Mouse (Mus musculus) CH12.LX (cell line): ENCODE measurements around the gene Prr18. TPM values are rescaled to one million over a fixed set of nuclear protein-coding genes. Genes with fewer than 3 reads are reported as not detected.

Experiments
- DNase-seq: peaks from one replicate; pipeline ENCODE4 v3.0.0-alpha.2; 2013; ENCODE audit errors: extremely low read depth
- H3K27ac ChIP-seq: 2 replicates; pipeline ENCODE4 v1.5.1; 2012; ENCODE audit warnings: low read depth, mild to moderate bottlenecking, control low read depth, moderate library complexity; ENCODE audit not compliant: insufficient read depth
- H3K27me3 ChIP-seq: replicated peaks from 2 replicates; pipeline ENCODE3; 2012; ENCODE audit warnings: inconsistent platforms
- H3K36me3 ChIP-seq, 2 experiments: replicated peaks in 1 of 2; 2 replicates each; pipeline versions ENCODE3 to v1.6.1; 2012; ENCODE audit warnings: inconsistent platforms in 1 of 2, low read length in 1 of 2, mild to moderate bottlenecking in 1 of 2, mixed read lengths in 1 of 2, moderate library complexity in 1 of 2; ENCODE audit not compliant: control insufficient read depth in 1 of 2, insufficient read depth in 1 of 2
- H3K4me1 ChIP-seq, 2 experiments: 2 replicates each; pipeline ENCODE4 v1.6.1; 2012; ENCODE audit warnings: inconsistent platforms in 1 of 2, moderate library complexity in 1 of 2; ENCODE audit not compliant: insufficient read depth in 2 of 2, control insufficient read depth in 1 of 2
- H3K4me2 ChIP-seq: 2 replicates; pipeline ENCODE4 v1.6.1; 2012; ENCODE audit warnings: low read depth, mild to moderate bottlenecking, control low read depth; ENCODE audit not compliant: poor library complexity, insufficient read depth, severe bottlenecking
- H3K4me3 ChIP-seq, 3 experiments: fragments of 150-350 bp in 1 of 3; sonication (generic) in 1 of 3; replicated peaks in 1 of 3; 2 replicates each; pipeline versions ENCODE3 to v1.5.1; 2011 to 2012; ENCODE audit warnings: low read depth in 2 of 3, low read length in 2 of 3, mild to moderate bottlenecking in 2 of 3, moderate library complexity in 2 of 3, control low read depth in 1 of 3, improper control_type of control experiment in 1 of 3, inconsistent platforms in 1 of 3, mixed read lengths in 1 of 3; ENCODE audit not compliant: poor library complexity in 1 of 3
- H3K79me2 ChIP-seq: replicated peaks from 2 replicates; pipeline ENCODE4 v1.6.1; 2012; ENCODE audit warnings: mild to moderate bottlenecking, moderate library complexity; ENCODE audit not compliant: control insufficient read depth, poor library complexity, insufficient read depth, severe bottlenecking; ENCODE audit errors: extremely low read depth
- H3K9ac ChIP-seq: 2 replicates; pipeline ENCODE4 v1.6.1; 2012; ENCODE audit warnings: low read depth, mild to moderate bottlenecking, control low read depth, moderate library complexity; ENCODE audit not compliant: insufficient read depth
- H3K9me3 ChIP-seq: replicated peaks from 2 replicates; pipeline ENCODE3; 2012; ENCODE audit warnings: low read length, inconsistent platforms, mixed read lengths
- BHLHE40 ChIP-seq: IDR thresholded peaks from 2 replicates; pipeline ENCODE4 v1.6.1; 2011; ENCODE audit warnings: mild to moderate bottlenecking, low read depth, low read length, improper control_type of control experiment
- CHD1 ChIP-seq: IDR thresholded peaks from 2 replicates; pipeline ENCODE4 v1.6.1; 2012; ENCODE audit warnings: low read depth, low read length, improper control_type of control experiment, inconsistent platforms
- CTCF ChIP-seq, 2 experiments: IDR thresholded peaks in 1 of 2; conservative IDR thresholded peaks in 1 of 2; 2 replicates each; pipeline ENCODE4 v1.5.1; 2011 to 2012; ENCODE audit warnings: low read depth in 2 of 2, low read length in 2 of 2, improper control_type of control experiment in 1 of 2, inconsistent platforms in 1 of 2, mild to moderate bottlenecking in 1 of 2, moderate library complexity in 1 of 2
- EP300 ChIP-seq: IDR thresholded peaks from 2 replicates; pipeline ENCODE4 v1.6.1; 2011; ENCODE audit warnings: low read length, improper control_type of control experiment
- ETS1 ChIP-seq: conservative IDR thresholded peaks from 2 replicates; pipeline ENCODE4 v1.6.1; 2012; ENCODE audit warnings: low read depth, mild to moderate bottlenecking, inconsistent platforms, low read length, improper control_type of control experiment, moderate library complexity
- GABPA ChIP-seq: IDR thresholded peaks from 2 replicates; pipeline ENCODE4 v1.6.1; 2012; ENCODE audit warnings: low read depth, low read length, improper control_type of control experiment, inconsistent platforms; ENCODE audit not compliant: insufficient replicate concordance
- HCFC1 ChIP-seq: IDR thresholded peaks from 2 replicates; pipeline ENCODE4 v1.6.1; 2012; ENCODE audit warnings: low read depth, mild to moderate bottlenecking, inconsistent platforms, low read length, improper control_type of control experiment
- IRF4 ChIP-seq: IDR thresholded peaks from 2 replicates; pipeline ENCODE4 v1.6.1; 2014; ENCODE audit warnings: low read depth, mild to moderate bottlenecking, inconsistent platforms, low read length, improper control_type of control experiment
- KAT2A ChIP-seq: IDR thresholded peaks from 2 replicates; pipeline ENCODE4 v1.6.1; 2012; ENCODE audit warnings: low read length, improper control_type of control experiment, inconsistent platforms; ENCODE audit not compliant: insufficient replicate concordance
- MAFK ChIP-seq: IDR thresholded peaks from 2 replicates; pipeline ENCODE4 v1.6.1; 2011; ENCODE audit warnings: low read length, improper control_type of control experiment; ENCODE audit not compliant: insufficient replicate concordance
- MAX ChIP-seq: IDR thresholded peaks from 2 replicates; pipeline ENCODE4 v1.6.1; 2011; ENCODE audit warnings: low read length, improper control_type of control experiment
- MAZ ChIP-seq: IDR thresholded peaks from 2 replicates; pipeline ENCODE4 v1.6.1; 2012; ENCODE audit warnings: low read depth, mild to moderate bottlenecking, inconsistent platforms, low read length, improper control_type of control experiment, moderate library complexity
- MEF2A ChIP-seq: IDR thresholded peaks from 2 replicates; pipeline ENCODE4 v1.6.1; 2014; ENCODE audit warnings: low read depth, mild to moderate bottlenecking, inconsistent platforms, low read length, improper control_type of control experiment, borderline replicate concordance
- MXI1 ChIP-seq: IDR thresholded peaks from 2 replicates; pipeline ENCODE4 v1.6.1; 2011; ENCODE audit warnings: mild to moderate bottlenecking, low read depth, low read length, improper control_type of control experiment
- MYC ChIP-seq: IDR thresholded peaks from 2 replicates; pipeline ENCODE4 v1.6.1; 2011; ENCODE audit warnings: low read depth, mild to moderate bottlenecking, improper control_type of control experiment, low read length
- NRF1 ChIP-seq: IDR thresholded peaks from 2 replicates; pipeline ENCODE4 v1.6.1; 2014; ENCODE audit warnings: low read depth, mild to moderate bottlenecking, inconsistent platforms, low read length, improper control_type of control experiment, moderate library complexity
- PAX5 ChIP-seq: IDR thresholded peaks from 2 replicates; pipeline ENCODE4 v1.6.1; 2012; ENCODE audit warnings: low read length, inconsistent platforms, mixed read lengths
- POLR2A ChIP-seq: IDR thresholded peaks from 2 replicates; pipeline ENCODE4 v1.6.1; 2011; ENCODE audit warnings: low read depth, mild to moderate bottlenecking, improper control_type of control experiment, low read length
- RAD21 ChIP-seq: IDR thresholded peaks from 2 replicates; pipeline ENCODE4 v1.6.1; 2011; ENCODE audit warnings: low read depth, mild to moderate bottlenecking, low read length, improper control_type of control experiment, moderate library complexity
- RCOR1 ChIP-seq: conservative IDR thresholded peaks from 2 replicates; pipeline ENCODE4 v1.6.1; 2012; ENCODE audit warnings: low read depth, mild to moderate bottlenecking, inconsistent platforms, low read length, improper control_type of control experiment
- SIN3A ChIP-seq: IDR thresholded peaks from 2 replicates; pipeline ENCODE4 v1.6.1; 2012; ENCODE audit warnings: low read length, improper control_type of control experiment, inconsistent platforms
- SMC3 ChIP-seq: IDR thresholded peaks from 2 replicates; pipeline ENCODE4 v1.6.1; 2011; ENCODE audit warnings: low read depth, low read length, improper control_type of control experiment
- TBP ChIP-seq: conservative IDR thresholded peaks from 2 replicates; pipeline ENCODE4 v1.6.1; 2011; ENCODE audit warnings: low read depth, low read length, improper control_type of control experiment
- TCF12 ChIP-seq: IDR thresholded peaks from 2 replicates; pipeline ENCODE4 v1.6.1; 2014; ENCODE audit warnings: low read depth, mild to moderate bottlenecking, inconsistent platforms, low read length, improper control_type of control experiment
- UBTF ChIP-seq: IDR thresholded peaks from 2 replicates; pipeline ENCODE4 v1.6.1; 2012; ENCODE audit warnings: low read depth, mild to moderate bottlenecking, inconsistent platforms, low read length, improper control_type of control experiment, moderate library complexity
- USF1 ChIP-seq: IDR thresholded peaks from 2 replicates; pipeline ENCODE4 v1.6.1; 2014; ENCODE audit warnings: low read depth, mild to moderate bottlenecking, inconsistent platforms, low read length, improper control_type of control experiment
- ZC3H11A ChIP-seq: IDR thresholded peaks from 2 replicates; pipeline ENCODE4 v1.6.1; 2012; ENCODE audit warnings: low read depth, mild to moderate bottlenecking, inconsistent platforms, low read length, improper control_type of control experiment
- ZNF384 ChIP-seq: IDR thresholded peaks from 2 replicates; pipeline ENCODE4 v1.6.1; 2012; ENCODE audit warnings: low read depth, low read length, improper control_type of control experiment, inconsistent platforms
- dilution Hi-C: fragments of 300-500 bp; cut with MboI; formaldehyde crosslinking; loops from 2 replicates; pipeline ENCODE4 v1.14.3; 2020; ENCODE audit warnings: low sequenced_read_pairs; ENCODE audit not compliant: extremely low pct_unique_long_range_greater_than_20kb, extremely low pct_ligation_motif_present
- in situ Hi-C: fragments of 300-500 bp; cut with MboI; formaldehyde crosslinking; loops from 3 replicates; pipeline ENCODE4 v1.14.3; 2019; ENCODE audit warnings: low sequenced_read_pairs, low pct_ligation_motif_present, low pct_unique_long_range_greater_than_20kb, mixed read lengths
- polyA plus RNA-seq: library from polyadenylated mRNA; unstranded; fragments of >175 nt; gene quantifications from 2 replicates; pipeline ENCODE4 v1.2.1, GENCODE M21; 2012; ENCODE audit warnings: low read depth; ENCODE audit not compliant: insufficient read length
- total RNA-seq, 2 experiments: library from RNA; depleted of rRNA; stranded (reverse); fragments of 300-350 nt in 1 of 2; fragments of >200 nt in 1 of 2; gene quantifications; 2 replicates each; pipeline ENCODE4 v1.2.3; 2012 to 2014

The Prr18 gene
- total and polyA plus RNA-seq, 3 experiments: 0.07 to 0.12 (median 0.08) TPM

DNA sequence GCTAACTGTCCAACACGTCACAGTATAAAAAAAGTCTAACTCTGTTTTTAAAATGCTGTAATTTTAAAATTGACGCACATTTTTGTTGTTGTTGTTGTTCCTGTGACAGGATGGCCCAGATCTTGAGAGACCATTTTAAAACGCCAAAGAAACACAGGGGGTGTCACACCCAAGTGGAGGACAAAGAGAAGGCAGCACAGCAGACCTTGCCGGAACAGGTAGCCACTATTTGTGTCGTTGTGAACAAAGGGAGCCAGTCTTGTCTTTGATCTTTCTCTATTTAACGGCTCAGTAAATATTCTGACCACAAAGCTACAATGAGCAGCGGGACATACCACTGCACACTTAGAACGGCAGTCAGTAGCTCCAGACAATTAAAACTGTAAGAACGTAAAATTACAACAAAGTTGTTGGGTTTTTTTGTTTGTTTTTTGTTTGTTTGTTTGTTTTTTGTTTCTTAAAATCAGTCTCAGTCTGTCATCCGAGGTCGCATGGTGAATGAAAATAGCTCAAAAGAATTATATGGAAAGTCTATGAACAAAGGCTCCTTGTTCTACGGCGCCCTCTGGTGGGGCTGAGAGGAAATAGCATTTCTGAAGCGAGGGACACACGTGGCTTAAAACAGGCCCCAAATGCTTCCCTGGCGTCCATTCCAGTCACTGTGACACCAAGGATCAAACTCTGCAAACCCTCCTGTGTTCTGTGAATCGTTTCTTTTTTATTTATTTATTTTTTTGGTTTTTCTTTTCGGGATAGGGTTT lies 35.2 kb downstream of the Prr18 start (continued):
- TF ChIP-seq MAX: peak; percentile 94
- TF ChIP-seq NRF1: no peak
- peak; percentile 54 for TF ChIP-seq ZC3H11A
- TF ChIP-seq RAD21: peak; percentile 83
- TF ChIP-seq MEF2A: 0 out of 2 replicates have a peak, but pooled peaks have one; percentile 33
- TF ChIP-seq CTCF (conservative IDR thresholded peaks at IDR 0.05 in 1 of 2, IDR thresholded peaks at IDR 0.05 in 1 of 2; ENCODE audit: low read depth in 2 of 2, low read length in 2 of 2): peak; percentile 74 to 92

- DNase-seq: no peak
These were observed 40.0 kb downstream of the Prr18 start for GRCm38 (mm10) chr17:8377298-8377697.

GRCm38 (mm10) chr17:8385441-8385840 lies 48.2 kb downstream of the Prr18 start:
- Histone ChIP-seq H3K27me3 (no peaks in the 10 kb centered on the region), H3K4me3 (no peak overlapping the region), H3K79me2 (no peaks in the 10 kb centered on the region), H3K9ac (no peak overlapping the region), H3K4me1 (peaks cover 0 to 11% of the 10 kb centered on the region in 2 experiments; a peak in 2 of 4 replicates), H3K36me3 (no peaks in the 10 kb centered on the region), H3K9me3 (no peaks in the 10 kb centered on the region)
- DNase-seq: no peak
- in situ Hi-C loops: no loop called here
- no peak for TF ChIP-seq TCF12
- no peak for TF ChIP-seq ZNF384
- no peak for TF ChIP-seq BHLHE40
- TF ChIP-seq ZC3H11A: no peak
- no peak for TF ChIP-seq MEF2A
- no peak for TF ChIP-seq SMC3
- TF ChIP-seq ETS1: no peak
- no peak for TF ChIP-seq USF1
- no peak for TF ChIP-seq SIN3A
- TF ChIP-seq RCOR1: no peak
- TF ChIP-seq GABPA: no peak
- TF ChIP-seq RAD21: no peak
- TF ChIP-seq MAX: no peak
- TF ChIP-seq MYC: no peak
- no peak for TF ChIP-seq IRF4
- no peak for TF ChIP-seq CHD1
- no peak for TF ChIP-seq MAFK
- no peak for TF ChIP-seq MAZ
- TF ChIP-seq, all 38 proteins: peak for 0
- no peak overlapping the region for H3K4me2 ChIP-seq
- dilution Hi-C loops: no loop called here
- no peak overlapping the region for H3K27ac ChIP-seq

More at GRCm38 (mm10) chr17:8377298-8377697, 40.0 kb downstream of the Prr18 start:
- Histone ChIP-seq H3K4me2 (no peak overlapping the region), H3K4me1 (peaks cover 0 to 13% of the 10 kb centered on the region in 2 experiments; a peak in 2 of 4 replicates), H3K9ac (no peak overlapping the region), H3K79me2 (no peaks in the 10 kb centered on the region), H3K9me3 (no peaks in the 10 kb centered on the region), H3K27me3 (no peaks in the 10 kb centered on the region), H3K27ac (no peak overlapping the region), H3K36me3 (no peaks in the 10 kb centered on the region), H3K4me3 (no peak overlapping the region)
- TF ChIP-seq KAT2A (no peak), POLR2A (no peak), PAX5 (no peak), TBP (no peak), MAZ (no peak), SMC3 (no peak), SIN3A (no peak), RAD21 (no peak), UBTF (no peak), MXI1 (no peak), ZC3H11A (no peak), MEF2A (no peak), MAX (no peak), HCFC1 (no peak), ETS1 (no peak), EP300 (no peak), CTCF (conservative IDR thresholded peaks at IDR 0.05 in 1 of 2, IDR thresholded peaks at IDR 0.05 in 1 of 2; ENCODE audit: low read depth in 2 of 2, low read length in 2 of 2) (no peak)
- in situ Hi-C loops: loop anchor here (10.0 kb wide), 1 partner anchor 62 kb away; the partner anchor contains the start of gene Sft2d1
- dilution Hi-C loops: no loop called here
